Mouse (Mus musculus): ENCODE measurements around the gene Btc.

The Btc gene

GRCm38 (mm10) chr5:91321840-91322239 is 81.0 kb downstream of the Btc start:
- no peak for DNase-seq (ENCODE audit: low read depth, low spot score)

DNA sequence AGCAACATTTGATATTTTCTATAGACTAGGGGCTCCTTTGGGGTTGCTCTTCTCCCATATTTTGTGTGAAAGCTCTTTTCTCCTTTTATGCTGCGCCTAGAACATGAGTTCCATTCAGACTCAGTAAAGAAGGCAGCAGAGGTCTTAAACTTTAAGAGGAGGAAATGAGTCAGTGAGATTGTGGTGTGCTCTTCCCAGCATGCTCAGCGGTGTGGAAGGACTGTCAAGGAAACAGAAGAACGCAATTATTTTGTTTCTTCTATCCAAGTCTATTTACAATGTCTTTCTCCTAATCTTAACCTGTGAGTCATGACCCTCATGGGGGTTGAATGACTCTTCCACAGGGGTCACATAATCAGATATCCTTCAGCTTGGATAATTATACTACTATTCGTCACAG is 82.4 kb downstream of the Btc start:
- no peak for DNase-seq (ENCODE audit: low read depth, low spot score)

- no peak for DNase-seq (ENCODE audit: low read depth, low spot score)
These were observed 88.8 kb downstream of the Btc start for GRCm38 (mm10) chr5:91313971-91314370.

GRCm38 (mm10) chr5:91311767-91312166 is 91.0 kb downstream of the Btc start:
- DNase-seq (ENCODE audit: low read depth, low spot score) = no peak

GRCm38 (mm10) chr5:91308576-91308975 is 94.2 kb downstream of the Btc start:
- DNase-seq (ENCODE audit: low read depth, low spot score) = no peak

GRCm38 (mm10) chr5:91307907-91308306 is 94.9 kb downstream of the Btc start:
- DNase-seq (ENCODE audit: low read depth, low spot score) = peak; percentile 57

Data from CD4-positive, CD25-positive, alpha-beta regulatory T cell, adult 2 months (primary cell).